Mouse (Mus musculus): Measurements from ENCODE around the gene Wdfy3.
"Not testable (repeated sequence)": the region's sequence is repeated elsewhere in the genome, so short reads cannot be mapped to it uniquely, and the experiment has no call there.

Gene Wdfy3

DNA sequence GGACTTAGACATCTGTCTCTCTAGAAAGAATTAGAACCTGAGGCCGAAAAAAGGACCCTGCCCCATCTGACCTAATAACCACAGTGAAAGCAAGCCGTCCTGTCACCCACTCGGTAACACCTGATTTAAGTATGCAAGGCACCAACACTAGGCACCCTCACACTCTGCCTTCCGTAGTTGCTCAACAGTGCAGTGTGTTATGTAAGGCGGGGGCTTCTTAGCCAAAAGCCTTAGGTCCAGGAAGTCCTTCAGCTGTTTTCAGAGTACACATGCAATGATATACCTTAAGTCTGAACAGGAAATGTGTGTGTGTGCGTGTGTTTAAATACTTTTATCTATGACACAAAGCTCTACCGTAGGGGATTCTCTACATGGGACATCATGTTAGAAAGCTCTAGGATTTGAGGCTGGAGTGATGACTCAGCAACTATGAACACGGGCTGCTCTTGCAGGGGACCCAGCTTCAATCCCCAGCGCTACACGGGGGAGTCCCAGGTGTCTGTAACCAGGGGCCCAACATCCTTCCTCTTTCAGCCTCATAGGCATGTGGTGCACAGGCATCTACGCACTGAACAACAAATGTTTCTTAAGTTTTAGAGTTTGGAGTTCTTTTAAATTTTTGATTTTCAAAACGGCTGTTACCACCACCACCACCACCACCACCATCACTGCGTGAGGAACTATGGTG is 131.7 kb downstream of the Wdfy3 start:
- CTCF ChIA-PET, result no interaction called here

GRCm38 (mm10) chr5:101937362-101937761 is 132.4 kb downstream of the Wdfy3 start:
- CTCF ChIA-PET, result no interaction called here

DNA sequence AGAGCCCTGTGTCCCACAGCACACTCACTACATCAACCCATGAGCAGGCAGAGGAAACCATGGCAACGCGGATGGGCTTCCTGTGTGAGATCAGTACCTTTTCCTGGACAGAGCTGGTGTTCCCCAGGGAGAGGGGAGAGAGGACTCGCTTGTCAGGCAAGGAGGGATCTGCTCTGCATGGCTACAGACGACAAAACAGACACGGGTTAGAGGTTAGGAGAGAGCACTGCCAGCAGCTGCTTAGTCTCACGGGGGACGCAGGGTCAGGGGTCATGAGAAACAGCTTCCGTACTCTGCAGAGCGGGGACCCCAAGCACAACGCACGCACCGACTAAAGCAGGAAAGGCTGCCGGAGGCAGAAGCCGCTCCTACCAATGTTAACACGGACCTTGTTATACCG is 133.8 kb downstream of the Wdfy3 start:
- CTCF ChIA-PET, result no interaction called here

GRCm38 (mm10) chr5:101934629-101935028 is 135.1 kb downstream of the Wdfy3 start:
- CTCF ChIA-PET, result no interaction called here

GRCm38 (mm10) chr5:101932971-101933810 is 136.5 kb downstream of the Wdfy3 start:
- CTCF ChIA-PET, result no interaction called here

DNA sequence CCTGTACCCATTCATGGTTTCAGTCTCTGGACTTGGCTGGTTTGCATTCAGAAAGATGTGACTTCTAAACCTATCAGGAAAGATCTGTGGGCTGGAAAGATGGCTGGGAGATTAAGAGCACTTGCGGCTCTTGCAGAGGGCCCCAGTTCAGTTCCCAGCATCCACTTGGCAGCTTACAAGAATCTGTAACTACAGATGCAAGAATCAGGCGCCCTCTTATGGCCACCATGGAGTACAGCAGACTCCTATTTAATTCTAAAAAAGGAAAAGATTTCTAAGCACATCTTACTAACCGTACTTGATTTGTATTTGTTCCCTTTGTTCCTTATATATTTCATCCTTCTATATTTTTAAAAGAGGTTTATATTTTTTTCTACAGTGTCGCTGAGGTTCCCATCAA is 137.7 kb downstream of the Wdfy3 start:
- CTCF ChIA-PET, result no interaction called here

DNA sequence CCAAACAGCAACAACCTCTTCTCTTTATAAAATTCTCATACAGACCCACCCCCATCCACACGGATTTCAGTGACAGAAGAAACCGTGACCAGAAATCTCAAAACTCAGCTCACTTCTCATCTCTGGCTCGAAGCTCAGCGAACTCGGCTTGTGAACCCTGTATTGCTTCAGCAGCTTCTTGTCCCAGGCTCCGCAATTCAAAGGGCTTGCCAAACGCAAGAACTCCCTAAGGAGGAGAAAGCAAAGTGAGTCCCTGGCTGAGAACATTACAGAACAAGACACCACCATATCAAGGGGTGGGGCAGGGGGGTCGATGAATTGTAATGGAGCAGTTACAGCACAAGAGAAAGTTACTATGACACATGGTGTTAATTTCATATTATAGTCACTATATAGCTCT is 143.4 kb downstream of the Wdfy3 start:
- CTCF ChIA-PET, result interaction anchor here (0.6 kb wide), 1 partner anchor 21 kb away, joined by 4 read pairs; no protein-coding TSS in a partner anchor

DNA sequence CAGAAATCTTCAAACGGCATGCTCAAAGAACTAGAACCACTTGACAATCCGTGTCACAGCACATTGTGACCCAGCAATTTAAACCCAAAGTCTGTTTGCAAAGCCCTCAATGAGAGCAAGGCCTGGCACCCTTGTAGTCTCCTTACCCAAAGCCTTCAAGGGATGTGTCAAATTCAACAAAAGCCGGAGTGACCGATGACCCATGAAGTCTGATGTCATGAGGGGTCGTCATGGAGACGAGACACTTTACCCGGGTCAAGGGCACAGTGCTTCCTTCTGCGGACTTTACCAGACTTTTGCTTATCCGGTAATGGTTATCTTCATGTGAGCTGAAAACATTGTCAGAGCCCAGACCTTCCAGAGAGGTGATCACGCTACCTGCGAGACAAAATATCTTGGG is 146.0 kb downstream of the Wdfy3 start:
- CTCF ChIA-PET, result no interaction called here

- CTCF ChIA-PET, result no interaction called here
Measured at GRCm38 (mm10) chr5:101919559-101919958, 150.2 kb downstream of the Wdfy3 start.

- CTCF ChIA-PET, result no interaction called here
Measured at GRCm38 (mm10) chr5:101909468-101909867, 160.3 kb downstream of the Wdfy3 start.

- CTCF ChIA-PET, result no interaction called here
Measured at GRCm38 (mm10) chr5:101905624-101906023, 164.1 kb downstream of the Wdfy3 start.

- CTCF ChIA-PET, result not testable (repeated sequence)
Measured at GRCm38 (mm10) chr5:101904841-101905240, 164.9 kb downstream of the Wdfy3 start.

DNA sequence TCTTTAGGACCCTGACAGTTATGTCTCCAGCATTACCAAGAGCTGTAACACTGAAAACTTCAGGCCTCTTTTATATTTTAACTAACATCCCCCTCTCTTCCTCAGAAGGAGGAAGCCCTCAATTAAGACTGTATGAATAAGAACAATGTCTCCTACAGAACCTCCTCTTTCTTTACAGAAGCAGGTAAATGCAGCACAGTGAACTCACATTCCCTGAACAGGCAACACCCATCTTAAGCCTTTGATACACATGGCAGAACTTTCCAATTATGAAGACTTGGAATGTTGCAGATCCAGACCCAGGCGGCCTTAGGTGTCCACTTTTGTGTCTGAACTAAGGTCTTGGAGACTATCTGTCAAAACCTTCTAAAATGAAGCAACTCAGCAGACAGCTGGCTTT is 167.0 kb downstream of the Wdfy3 start:
- CTCF ChIA-PET, result no interaction called here

GRCm38 (mm10) chr5:101899981-101900380 is 169.7 kb downstream of the Wdfy3 start:
- CTCF ChIA-PET, result no interaction called here

DNA sequence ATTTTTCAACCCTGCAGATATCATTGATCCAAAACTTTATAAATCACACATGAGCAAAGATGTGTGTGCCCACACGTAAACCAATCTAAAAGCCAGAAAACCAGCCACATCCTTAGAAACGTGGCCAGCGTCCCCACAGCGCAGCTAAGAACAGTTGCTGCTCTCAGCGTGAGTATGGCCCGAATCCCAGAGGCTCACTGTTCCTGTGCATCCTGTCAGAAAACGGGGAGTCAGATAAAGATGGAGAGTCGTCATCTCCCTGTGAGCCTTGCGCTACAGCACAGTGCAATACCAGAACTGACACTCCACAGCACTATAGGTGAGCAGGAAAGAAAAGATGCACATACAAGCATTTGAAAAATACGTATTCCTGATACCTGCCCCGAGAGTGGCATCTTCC is 172.9 kb downstream of the Wdfy3 start:
- CTCF ChIA-PET, result no interaction called here

- CTCF ChIA-PET, result no interaction called here
Measured at GRCm38 (mm10) chr5:101895717-101896645, 173.7 kb downstream of the Wdfy3 start.

DNA sequence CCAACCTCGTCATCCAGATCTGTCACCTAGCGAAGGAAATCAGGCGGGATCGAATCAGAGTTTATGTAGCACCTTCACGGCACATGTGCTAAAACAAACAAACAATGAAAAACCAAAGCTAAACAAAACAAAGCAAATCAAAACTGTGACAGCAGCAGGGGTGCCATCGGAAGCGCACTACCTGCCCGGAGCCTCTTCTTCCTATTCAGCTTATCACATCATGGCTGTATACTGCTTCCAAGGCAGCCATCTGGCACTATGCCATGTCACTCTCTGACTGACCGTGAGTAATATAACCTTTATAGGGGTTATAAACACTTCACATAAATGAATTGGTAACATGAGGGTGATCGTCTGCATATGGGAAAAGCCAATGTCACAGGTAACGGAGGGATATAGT is 174.6 kb downstream of the Wdfy3 start:
- CTCF ChIA-PET, result no interaction called here

DNA sequence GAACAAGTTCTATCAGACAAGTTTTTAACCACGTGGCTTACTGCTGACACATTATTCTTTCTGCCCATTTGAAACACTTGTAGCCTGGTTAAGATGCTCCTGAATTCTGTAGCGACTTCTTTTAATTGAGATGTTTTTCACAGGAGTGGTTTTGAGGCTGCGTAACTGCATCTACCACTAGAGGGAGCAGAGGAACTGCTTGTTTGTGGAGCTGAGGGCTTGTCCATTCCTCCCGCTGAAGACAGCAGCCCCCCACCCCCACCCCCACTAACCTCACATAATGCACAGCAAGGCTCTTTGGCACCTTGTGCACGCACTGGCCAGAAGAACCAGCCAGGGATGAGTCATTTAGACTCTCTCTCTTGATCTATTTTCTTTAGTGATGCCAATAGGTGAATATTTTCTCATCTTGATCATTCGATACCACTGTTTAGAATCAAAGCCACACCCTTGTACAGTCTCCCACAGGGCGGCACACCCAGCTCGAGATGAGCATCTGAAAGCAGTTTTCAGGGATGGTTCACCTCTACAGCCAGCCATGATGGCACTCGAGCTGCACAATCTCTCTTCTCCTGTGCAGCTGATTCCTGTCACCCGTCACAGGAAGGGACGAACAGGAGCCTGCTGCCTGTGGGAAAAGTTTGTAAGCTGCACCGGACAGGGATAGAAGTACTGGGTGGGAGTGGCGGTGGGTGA is 175.8 kb downstream of the Wdfy3 start:
- CTCF ChIA-PET, result no interaction called here

DNA sequence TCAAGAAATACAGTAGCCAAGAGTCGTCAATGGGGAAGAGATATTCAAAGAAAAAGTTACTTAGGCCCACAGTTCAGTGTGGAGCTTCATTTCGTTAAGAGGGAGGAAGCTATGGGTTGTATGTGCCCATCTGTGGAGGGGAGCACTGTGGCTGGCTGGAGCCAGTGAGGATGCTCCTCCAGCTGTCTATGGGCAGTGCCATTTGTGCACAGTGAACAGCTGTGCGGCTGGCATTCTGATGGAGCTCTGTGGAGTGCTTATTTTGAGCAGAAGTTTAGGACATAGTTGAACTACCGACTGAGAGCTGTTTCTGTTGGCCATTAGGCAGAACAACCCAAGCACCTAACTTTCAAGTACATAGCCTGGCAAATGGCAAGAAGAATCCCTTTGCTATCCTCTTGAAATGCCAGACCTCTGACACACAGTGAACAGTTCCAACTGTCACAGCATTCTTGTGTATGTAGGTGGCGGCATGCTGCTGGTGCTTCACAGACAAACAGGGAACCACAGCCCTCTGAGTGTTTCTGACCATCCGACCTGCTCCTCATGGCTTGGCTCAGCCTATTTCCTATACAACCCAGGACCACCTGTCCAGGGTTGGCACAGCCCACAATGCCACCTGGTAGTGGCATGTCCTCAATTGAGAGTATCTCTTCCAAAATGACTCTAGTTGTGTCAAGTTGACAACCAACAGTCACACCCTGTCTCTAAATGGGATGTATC is 177.9 kb downstream of the Wdfy3 start:
- CTCF ChIA-PET, result no interaction called here

- CTCF ChIA-PET, result no interaction called here
Measured at GRCm38 (mm10) chr5:101887989-101888388, 181.7 kb downstream of the Wdfy3 start.

GRCm38 (mm10) chr5:101885039-101885438 is 184.7 kb downstream of the Wdfy3 start:
- CTCF ChIA-PET, result no interaction called here
